Comparison of ENCODE assay signal across 8 mouse cellular contexts in genomic region chr1:93342648-93343503, GRCm38 (mm10). TPM values are rescaled to one million over a fixed set of nuclear protein-coding genes. Genes with fewer than 3 reads are reported as not detected.
DNase-seq lines count a peak whose midpoint lies in the region; ATAC-seq and TF ChIP-seq lines count a peak whose summit lies in the region.

Gene Ppp1r7, plus strand, starts transcription at chr1:93342854.
Gene Pask, minus strand, starts transcription at chr1:93343482.

- peak; percentile 98 for DNase-seq in 416B (ENCODE audit: low read depth)
- DNase-seq in heart, adult 8-10 months (ENCODE audit: low spot score): peak; percentile 96
- peak; percentile 97 for DNase-seq in kidney, adult 9 months
- DNase-seq in limb, embryonic 14.5 days (ENCODE audit: low spot score): peak; percentile 99
- peak; percentile 99 for DNase-seq in midbrain, postnatal 0 days (ENCODE audit: low spot score)
- DNase-seq in spleen, postnatal 14 days (ENCODE audit: low spot score in 2 of 2): peak; percentile 83 to 89

- peak within 1 kb of the TSS; percentile 85 for H3K9ac ChIP-seq in embryonic facial prominence, embryonic 15.5 days
- peak within 1 kb of the TSS; percentile 82 for H3K9ac ChIP-seq in limb, embryonic 14.5 days (ENCODE audit: low read depth, low read length, severe bottlenecking)
- H3K9ac ChIP-seq in midbrain, postnatal 0 days (replicated peaks; ENCODE audit: low read length, poor library complexity, severe bottlenecking): peak within 1 kb of the TSS; percentile 77

- peak within 1 kb of the TSS; percentile 91 for H3K4me3 ChIP-seq in bone marrow, adult 2 months (replicated peaks; ENCODE audit: control insufficient read depth, low read depth, low read length)
- peak within 1 kb of the TSS; percentile 99 for H3K4me3 ChIP-seq in embryonic facial prominence, embryonic 15.5 days (replicated peaks)
- peak within 1 kb of the TSS; percentile 85 for H3K4me3 ChIP-seq in limb, embryonic 14.5 days (replicated peaks; ENCODE audit: low read length)
- H3K4me3 ChIP-seq in midbrain, postnatal 0 days (ENCODE audit: low read depth, low read length): peak within 1 kb of the TSS; percentile 82

- H3K27me3 ChIP-seq in embryonic facial prominence, embryonic 15.5 days: no peaks in the 10 kb centered on the region
- no peaks in the 10 kb centered on the region for H3K27me3 ChIP-seq in limb, embryonic 14.5 days (ENCODE audit: control insufficient read depth, insufficient read depth, low read length)
- H3K27me3 ChIP-seq in midbrain, postnatal 0 days (ENCODE audit: insufficient read depth, low read length): no peaks in the 10 kb centered on the region

- peak; percentile 15; the same call in 1 of the 2 replicates for TF ChIP-seq CTCF in bone marrow, adult 2 months (IDR thresholded peaks at IDR 0.05; ENCODE audit: control insufficient read depth, insufficient read depth, low read length)
- no peak for TF ChIP-seq CTCF in midbrain, postnatal 0 days (IDR thresholded peaks at IDR 0.05)

- H3K36me3 ChIP-seq in embryonic facial prominence, embryonic 15.5 days: peaks cover 17% of the 10 kb centered on the region
- H3K36me3 ChIP-seq in limb, embryonic 14.5 days (ENCODE audit: control insufficient read depth, insufficient read depth, low read length): peaks cover 7% of the 10 kb centered on the region
- H3K36me3 ChIP-seq in midbrain, postnatal 0 days (ENCODE audit: insufficient read depth, low read length): peaks cover 5% of the 10 kb centered on the region; the same call in 1 of the 2 replicates

- peak; percentile 94 for ATAC-seq in embryonic facial prominence, embryonic 15.5 days (ENCODE audit: insufficient number of reproducible peaks, low FRiP score, low TSS enrichment, low read depth)
- peak; percentile 93 for ATAC-seq in limb, embryonic 14.5 days (ENCODE audit: low FRiP score, low read depth)
- ATAC-seq in midbrain, postnatal 0 days (ENCODE audit: low FRiP score): peak; percentile 95

- peak within 1 kb of the TSS; percentile 55 for H3K27ac ChIP-seq in bone marrow, adult 2 months (ENCODE audit: control insufficient read depth, insufficient read depth, low read depth, low read length, poor library complexity)
- peak within 1 kb of the TSS; percentile 65 for H3K27ac ChIP-seq in embryonic facial prominence, embryonic 15.5 days (replicated peaks)
- peak within 1 kb of the TSS; percentile 68 for H3K27ac ChIP-seq in limb, embryonic 14.5 days (replicated peaks; ENCODE audit: low read depth, low read length)
- peak within 1 kb of the TSS; percentile 49; the same call in 1 of the 2 replicates for H3K27ac ChIP-seq in midbrain, postnatal 0 days (ENCODE audit: low read depth, low read length)

- H3K4me1 ChIP-seq in bone marrow, adult 2 months (ENCODE audit: control insufficient read depth, insufficient read depth, low read length): no peaks in the 10 kb centered on the region
- H3K4me1 ChIP-seq in embryonic facial prominence, embryonic 15.5 days: peaks cover 14% of the 10 kb centered on the region
- peaks cover 8% of the 10 kb centered on the region for H3K4me1 ChIP-seq in limb, embryonic 14.5 days (ENCODE audit: control insufficient read depth, insufficient read depth, low read length)
- H3K4me1 ChIP-seq in midbrain, postnatal 0 days (ENCODE audit: insufficient read depth, low read length): 0 out of 2 replicates have a peak, but pooled peaks cover 5% of the 10 kb centered on the region

- under 1% methylated on average over 63 of the region's 63 CpGs for WGBS in bone marrow, adult 2 months
- WGBS in embryonic facial prominence, embryonic 15.5 days: under 1% methylated on average over 63 of the region's 63 CpGs
- WGBS in limb, embryonic 14.5 days: under 1% methylated on average over 54 of the region's 63 CpGs
- WGBS in midbrain, postnatal 0 days: under 1% methylated on average over 63 of the region's 63 CpGs

- TF ChIP-seq POLR2A in bone marrow, adult 2 months (IDR thresholded peaks at IDR 0.05; ENCODE audit: borderline replicate concordance, control insufficient read depth, low read depth, low read length): peak; percentile 42; the same call in 1 of the 2 replicates
- TF ChIP-seq POLR2A in limb, embryonic 14.5 days (IDR thresholded peaks at IDR 0.05; ENCODE audit: borderline replicate concordance, extremely low read depth, insufficient read depth, insufficient read length): no peak

- H3K9me3 ChIP-seq in embryonic facial prominence, embryonic 15.5 days (replicated peaks): no peaks in the 10 kb centered on the region
- no peaks in the 10 kb centered on the region for H3K9me3 ChIP-seq in limb, embryonic 14.5 days (ENCODE audit: control insufficient read depth, low read length)
- H3K9me3 ChIP-seq in midbrain, postnatal 0 days (ENCODE audit: low read length): no peaks in the 10 kb centered on the region

- peak within 1 kb of the TSS; percentile 92 for H3K4me2 ChIP-seq in embryonic facial prominence, embryonic 15.5 days (replicated peaks)
- peak within 1 kb of the TSS; percentile 82 for H3K4me2 ChIP-seq in limb, embryonic 14.5 days (replicated peaks; ENCODE audit: low read depth, low read length, severe bottlenecking)
- peak within 1 kb of the TSS; percentile 93 for H3K4me2 ChIP-seq in midbrain, postnatal 0 days (ENCODE audit: low read depth, low read length, poor library complexity, severe bottlenecking)

RNA-seq across cellular contexts. Expression of gene Ppp1r7, which starts in this region (rescaled TPM):
- 14.6 and 17.9 TPM in 2 replicates for polyA plus RNA-seq in bone marrow, adult 2 months (2011; ENCODE audit: insufficient read depth, insufficient read length, low replicate concordance, missing spikeins)
- 48.9 and 50.2 TPM in 2 replicates for polyA plus RNA-seq in embryonic facial prominence, embryonic 15.5 days (2015; fragmentation: Nextera tagmentation; extraction: Ambion mirVana)
- 10 to 100 TPM; 22.9 to 30.2 (median 26.4) TPM for total RNA-seq in heart, adult 8-10 months (2022)
- 8.0 and 10.9 TPM in 2 replicates for polyA plus RNA-seq in limb, embryonic 14.5 days (2012; rRNA removed)
- 38.1 and 41.9 TPM in 2 replicates for polyA plus RNA-seq in limb, embryonic 14.5 days (2014; fragmentation: Nextera tagmentation; extraction: Ambion mirVana)
- total RNA-seq in midbrain, postnatal 0 days (2014; rRNA removed): 12.9 and 13.7 TPM in 2 replicates
- 56.2 and 62.9 TPM in 2 replicates for polyA plus RNA-seq in midbrain, postnatal 0 days (2015; fragmentation: Nextera tagmentation; extraction: Ambion mirVana)

RNA-seq across cellular contexts. Expression of gene Pask, which starts in this region (rescaled TPM):
- 16.7 and 19.6 TPM in 2 replicates for polyA plus RNA-seq in bone marrow, adult 2 months (2011; ENCODE audit: insufficient read depth, insufficient read length, low replicate concordance, missing spikeins)
- polyA plus RNA-seq in embryonic facial prominence, embryonic 15.5 days (2015; fragmentation: Nextera tagmentation; extraction: Ambion mirVana): 12.4 and 14.2 TPM in 2 replicates
- under 1 TPM; 0.41 to 0.92 (median 0.68) TPM for total RNA-seq in heart, adult 8-10 months (2022)
- 17.8 and 19.3 TPM in 2 replicates for polyA plus RNA-seq in limb, embryonic 14.5 days (2012; rRNA removed)
- polyA plus RNA-seq in limb, embryonic 14.5 days (2014; fragmentation: Nextera tagmentation; extraction: Ambion mirVana): 11.2 and 11.7 TPM in 2 replicates
- 4.4 and 5.2 TPM in 2 replicates for total RNA-seq in midbrain, postnatal 0 days (2014; rRNA removed)
- 3.0 and 4.2 TPM in 2 replicates for polyA plus RNA-seq in midbrain, postnatal 0 days (2015; fragmentation: Nextera tagmentation; extraction: Ambion mirVana)

Comparison
In these comparisons a context has a peak if more than half of its experiments do, and no peak if none do; other contexts are left out.
1. Peak in every context shown above with its lines: DNase-seq, ATAC-seq, H3K4me3 ChIP-seq and H3K27ac ChIP-seq.